Mouse (Mus musculus) olfactory bulb, adult 2 months (tissue): ENCODE data around the gene Ckap4.

Source experiments
- CTCF ChIP-seq: fragments of 200-500 bp; IDR thresholded peaks from 2 replicates; pipeline ENCODE4 v1.5.1; 2012; ENCODE audit warnings: low read depth, mild to moderate bottlenecking, low read length, moderate library complexity; ENCODE audit not compliant: insufficient read depth
- POLR2A ChIP-seq: fragments of 200-500 bp; IDR thresholded peaks from 2 replicates; pipeline ENCODE4 v1.6.1; 2012; ENCODE audit warnings: mild to moderate bottlenecking, low read depth, low read length, moderate library complexity; ENCODE audit not compliant: insufficient read depth

DNA sequence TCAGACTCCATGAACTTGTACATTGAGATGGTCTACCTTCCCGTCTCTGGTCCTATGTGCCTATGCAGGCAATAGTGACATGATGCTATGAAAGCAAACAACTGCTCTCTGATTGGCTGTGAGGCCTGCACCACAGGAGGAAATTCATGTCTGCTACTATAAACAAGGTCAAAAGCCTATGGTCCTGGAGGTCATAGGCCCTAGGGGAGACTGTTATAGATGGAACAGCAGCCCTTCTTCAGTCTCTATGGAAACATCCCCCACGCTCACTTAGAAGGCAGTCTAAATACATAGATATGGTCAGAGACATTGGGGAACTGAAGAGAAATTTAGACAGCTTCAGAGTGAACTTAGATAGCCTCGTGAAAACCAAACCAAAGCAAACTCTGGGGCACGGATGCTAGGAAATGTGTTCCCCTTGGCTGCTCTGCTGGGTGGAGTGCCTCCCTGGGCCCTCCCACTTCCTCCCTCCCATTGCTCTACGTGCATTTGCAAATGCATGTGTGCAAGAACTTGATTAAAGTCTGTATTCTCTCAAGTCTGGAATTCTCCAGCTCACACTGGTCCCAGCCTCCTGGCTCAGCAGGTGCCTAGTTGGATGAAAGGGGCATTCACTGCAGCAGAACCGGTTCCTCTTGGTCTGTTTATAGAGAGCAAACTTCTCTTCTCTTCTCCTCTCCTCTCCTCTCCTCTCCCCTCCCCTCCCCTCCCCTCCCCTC is 20.6 kb upstream of the Ckap4 start:
- TF ChIP-seq POLR2A = no peak
- no peak for TF ChIP-seq CTCF
